Mouse (Mus musculus) testis, adult 2 months (tissue): ENCODE measurements around the gene Hist1h2bf.
"Not testable (repeated sequence)": the region's sequence is repeated elsewhere in the genome, so short reads cannot be mapped to it uniquely, and the experiment has no call there.

Experiments used
- CTCF ChIP-seq: fragments of 200-500 bp; IDR thresholded peaks from 2 replicates; pipeline ENCODE4 v1.5.1; 2012; ENCODE audit warnings: low read depth, mild to moderate bottlenecking, inconsistent platforms, low read length, moderate library complexity; ENCODE audit not compliant: control insufficient read depth, insufficient read depth, insufficient replicate concordance
- POLR2A ChIP-seq: fragments of 200-500 bp; IDR thresholded peaks from 2 replicates; pipeline ENCODE4 v1.6.1; 2012; ENCODE audit warnings: low read depth, mild to moderate bottlenecking, inconsistent platforms, low read length, moderate library complexity; ENCODE audit not compliant: control insufficient read depth

- TF ChIP-seq CTCF, POLR2A: not testable (repeated sequence)
Measured at GRCm38 (mm10) chr13:23560699-23561098, 13.3 kb downstream of the Hist1h2bf start.
